21 mouse cellular contexts compared by ENCODE assay signal in the genomic region with DNA sequence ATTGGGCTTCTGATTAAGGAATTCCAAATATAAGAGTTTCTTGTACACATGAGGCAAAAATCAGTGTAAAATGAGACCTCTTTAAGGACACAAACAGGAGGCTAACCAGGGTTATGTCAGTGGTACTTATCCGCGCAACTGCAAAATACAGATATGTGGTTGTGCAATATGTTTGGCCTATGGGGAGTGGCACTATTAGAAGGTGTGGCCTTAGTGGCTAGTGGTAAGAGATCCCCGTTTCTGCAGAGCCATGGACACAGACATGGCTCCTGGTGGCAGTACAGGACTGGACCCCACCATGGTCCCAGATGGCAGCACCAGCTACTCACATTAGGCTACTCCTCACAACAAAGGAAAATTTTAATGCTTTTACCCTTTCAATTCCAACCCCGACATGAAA. TPM values are rescaled to one million over a fixed set of nuclear protein-coding genes. Genes with fewer than 3 reads are reported as not detected.
DNase-seq lines count a peak whose midpoint lies in the region; ATAC-seq and TF ChIP-seq lines count a peak whose summit lies in the region.
"Had no signal": no experiment of that assay in that cellular context is flagged by ENCODE, and none has a peak within 500 bp of the region (broad histone marks: within the 10 kb centered on the region; RNA-seq: fewer than 3 reads in every experiment).

No protein-coding gene starts in this region.

- 0 out of 2 replicates have a peak, but pooled peaks cover 3% of the 10 kb centered on the region for H3K27me3 ChIP-seq in forebrain, embryonic 15.5 days
- H3K27me3 ChIP-seq in forebrain, embryonic 10.5 days (ENCODE audit: poor library complexity, severe bottlenecking), result peaks cover 10% of the 10 kb centered on the region
- no peaks in the 10 kb centered on the region for H3K27me3 ChIP-seq in stomach, embryonic 15.5 days (replicated peaks)
- H3K27me3 ChIP-seq: embryonic facial prominence, embryonic 12.5 days had no signal

- DNase-seq in forebrain, embryonic 10.5 days (ENCODE audit: extremely low spot score, low spot score), result no peak
- DNase-seq in lung, postnatal 36 days, result peak; percentile 42
- DNase-seq in lung, adult 2 months, result no peak
- no peak for DNase-seq in adrenal gland, postnatal 36 days
- no peak for DNase-seq in layer of hippocampus, adult 11-12 months (ENCODE audit: low spot score)
- DNase-seq: kidney, adult 18-20 months; spleen, adult 18-20 months had no signal

- no peak overlapping the region for H3K27ac ChIP-seq in forebrain, embryonic 15.5 days (replicated peaks)
- no peak overlapping the region for H3K27ac ChIP-seq in forebrain, embryonic 10.5 days
- no peak overlapping the region for H3K27ac ChIP-seq in stomach, embryonic 15.5 days
- H3K27ac ChIP-seq: embryonic facial prominence, embryonic 12.5 days; left cerebral cortex, adult 2 months; macrophage had no signal

- no peak overlapping the region for H3K4me3 ChIP-seq in forebrain, embryonic 15.5 days
- no peak overlapping the region for H3K4me3 ChIP-seq in forebrain, embryonic 10.5 days
- H3K4me3 ChIP-seq in lung, adult 2 months (replicated peaks; ENCODE audit: extremely low read depth, low read depth, low read length), result no peak overlapping the region
- H3K4me3 ChIP-seq in stomach, embryonic 15.5 days (replicated peaks), result no peak overlapping the region
- H3K4me3 ChIP-seq: embryonic facial prominence, embryonic 12.5 days; left cerebral cortex, adult 2 months had no signal

- TF ChIP-seq POLR2A in lung, adult 2 months (IDR thresholded peaks at IDR 0.05; ENCODE audit: borderline replicate concordance, extremely low read depth, low read depth, low read length), result no peak

- H3K4me2 ChIP-seq in forebrain, embryonic 15.5 days (replicated peaks), result no peak overlapping the region
- no peak overlapping the region for H3K4me2 ChIP-seq in stomach, embryonic 15.5 days
- H3K4me2 ChIP-seq: embryonic facial prominence, embryonic 12.5 days had no signal

- H3K36me3 ChIP-seq in forebrain, embryonic 15.5 days, result no peaks in the 10 kb centered on the region
- H3K36me3 ChIP-seq in forebrain, embryonic 10.5 days (replicated peaks), result no peaks in the 10 kb centered on the region
- no peaks in the 10 kb centered on the region for H3K36me3 ChIP-seq in stomach, embryonic 15.5 days
- H3K36me3 ChIP-seq: embryonic facial prominence, embryonic 12.5 days; G1E had no signal

- TF ChIP-seq CTCF in lung, adult 2 months (IDR thresholded peaks at IDR 0.05; ENCODE audit: insufficient read depth, low read length), result no peak

- ATAC-seq in forebrain, embryonic 15.5 days (replicated peaks), result peak; percentile 28; the same call in 1 of the 2 replicates
- peak; percentile 41 for ATAC-seq in megakaryocyte progenitor cell, adult 5-6 weeks (replicated peaks; ENCODE audit: poor library complexity)
- ATAC-seq in stomach, embryonic 15.5 days (ENCODE audit: insufficient read depth, low FRiP score, low read depth), result 0 out of 2 replicates have a peak, but pooled peaks have one; percentile 56

- peaks cover 2% of the 10 kb centered on the region; the same call in 1 of the 2 replicates for H3K4me1 ChIP-seq in forebrain, embryonic 15.5 days
- no peaks in the 10 kb centered on the region for H3K4me1 ChIP-seq in forebrain, embryonic 10.5 days
- H3K4me1 ChIP-seq in lung, adult 2 months (ENCODE audit: control insufficient read depth, insufficient read depth, low read length), result no peaks in the 10 kb centered on the region
- H3K4me1 ChIP-seq in stomach, embryonic 15.5 days, result no peaks in the 10 kb centered on the region
- H3K4me1 ChIP-seq: embryonic facial prominence, embryonic 12.5 days had no signal

- no peaks in the 10 kb centered on the region for H3K9me3 ChIP-seq in forebrain, embryonic 15.5 days
- no peaks in the 10 kb centered on the region for H3K9me3 ChIP-seq in forebrain, embryonic 10.5 days
- no peaks in the 10 kb centered on the region for H3K9me3 ChIP-seq in stomach, embryonic 15.5 days
- H3K9me3 ChIP-seq: embryonic facial prominence, embryonic 12.5 days; G1E had no signal

- 90% methylated on average over 4 of the region's 4 CpGs for WGBS in forebrain, embryonic 15.5 days
- 89% methylated on average over 4 of the region's 4 CpGs for WGBS in forebrain, embryonic 10.5 days
- WGBS in lung, adult 2 months, result 66% methylated on average over 4 of the region's 4 CpGs
- WGBS in stomach, embryonic 15.5 days, result 74% methylated on average over 4 of the region's 4 CpGs

- H3K9ac ChIP-seq in forebrain, embryonic 15.5 days (replicated peaks), result no peak overlapping the region
- no peak overlapping the region for H3K9ac ChIP-seq in stomach, embryonic 15.5 days
- H3K9ac ChIP-seq: embryonic facial prominence, embryonic 12.5 days had no signal

RNA-seq across cellular contexts. Expression of a gene that starts 16.1 kb away (rescaled TPM):
- polyA plus RNA-seq in forebrain, embryonic 15.5 days (2015; fragmentation: Nextera tagmentation; extraction: Ambion mirVana), result not detected in 2 replicates
- not detected in 2 replicates for polyA plus RNA-seq in forebrain, embryonic 10.5 days (2016; fragmentation: Nextera tagmentation; extraction: Ambion mirVana)
- polyA plus RNA-seq in lung, adult 2 months (2012; rRNA removed), result not detected in 2 replicates
- not detected in 2 replicates for total RNA-seq in megakaryocyte progenitor cell, adult 5-6 weeks (2015)
- total RNA-seq in megakaryocyte progenitor cell, adult 5-6 weeks (2017), result not detected in 2 replicates
- not detected in 2 replicates for polyA plus RNA-seq in stomach, embryonic 15.5 days (2015; fragmentation: Nextera tagmentation; extraction: Ambion mirVana)
- total RNA-seq in adrenal gland, postnatal 36 days (2021), result not detected
- total RNA-seq: adrenal gland, postnatal 14 days; G1E; gastrocnemius, adult 8-10 months; heart, adult 8-10 months; heart, postnatal 10 days had no signal
- polyA plus RNA-seq: embryonic facial prominence, embryonic 12.5 days; forebrain, embryonic 16.5 days; G1E; large intestine, adult 2 months; limb, embryonic 14.5 days; macrophage had no signal

RNA-seq across cellular contexts. Expression of a gene that starts 19.7 kb away (rescaled TPM):
- polyA plus RNA-seq in forebrain, embryonic 15.5 days (2015; fragmentation: Nextera tagmentation; extraction: Ambion mirVana), result 18.2 and 19.8 TPM in 2 replicates
- polyA plus RNA-seq in forebrain, embryonic 10.5 days (2016; fragmentation: Nextera tagmentation; extraction: Ambion mirVana), result 37.8 and 40.2 TPM in 2 replicates
- 14.3 and 16.5 TPM in 2 replicates for polyA plus RNA-seq in lung, adult 2 months (2012; rRNA removed)
- total RNA-seq in megakaryocyte progenitor cell, adult 5-6 weeks (2015), result 1.7 and 2.0 TPM in 2 replicates
- total RNA-seq in megakaryocyte progenitor cell, adult 5-6 weeks (2017), result 4.1 and 5.0 TPM in 2 replicates
- polyA plus RNA-seq in stomach, embryonic 15.5 days (2015; fragmentation: Nextera tagmentation; extraction: Ambion mirVana), result 21.0 and 24.1 TPM in 2 replicates
- total RNA-seq in adrenal gland, postnatal 36 days (2021), result 10 to 100 TPM; 15.0 to 23.7 TPM
